Mouse (Mus musculus): ENCODE data around the gene Ipo11.

DNA sequence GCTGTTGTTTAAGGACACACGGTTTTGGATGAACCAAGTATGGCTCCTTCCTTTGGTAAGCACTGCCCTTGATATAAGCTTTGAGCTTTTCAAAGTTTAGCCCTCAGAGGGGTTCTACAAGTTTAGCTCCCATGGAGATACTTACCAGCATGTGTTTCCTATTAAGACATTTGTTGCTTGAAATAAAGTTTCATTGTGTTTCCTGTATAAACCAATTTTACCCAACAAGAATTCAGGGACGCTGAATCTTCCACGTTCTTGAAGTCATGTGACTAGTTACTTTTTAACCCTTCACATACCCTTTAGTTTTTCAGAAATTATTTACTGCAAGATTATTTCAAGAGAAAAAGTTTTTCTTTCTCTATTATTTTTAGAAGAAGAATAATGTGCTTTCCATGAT is 138.7 kb downstream of the Ipo11 start:
- TF ChIP-seq CTCF (IDR thresholded peaks at IDR 0.05; ENCODE audit: borderline replicate concordance, control insufficient read depth, extremely low read depth, insufficient read depth, low read length, poor library complexity) (no peak), POLR2A (IDR thresholded peaks at IDR 0.05; ENCODE audit: control insufficient read depth, extremely low read depth, insufficient read depth, low read length, poor library complexity) (no peak)

All from thymus, adult 2 months (tissue).